Comparison of ENCODE assay signal across 27 mouse cellular contexts in the genomic region with DNA sequence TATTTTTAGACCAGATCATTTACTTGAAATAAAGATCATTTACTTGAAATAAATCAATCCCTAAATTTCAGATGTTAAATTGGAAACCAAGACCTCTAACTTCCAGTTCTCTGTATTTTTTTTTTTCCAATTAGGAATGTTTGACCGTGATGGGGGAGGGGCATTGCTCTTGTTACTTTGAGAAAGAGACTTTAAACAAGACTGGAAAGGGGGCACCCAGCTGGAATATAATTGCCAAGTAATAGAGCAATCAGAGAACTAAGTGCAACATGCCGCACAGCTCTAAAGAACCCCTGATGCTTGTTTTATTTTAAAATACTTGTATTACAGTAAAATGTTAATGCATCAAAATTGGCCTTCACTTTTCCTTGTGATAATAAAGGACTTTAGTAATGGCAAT. TPM values are rescaled to one million over a fixed set of nuclear protein-coding genes. Genes with fewer than 3 reads are reported as not detected.
DNase-seq lines count a peak whose midpoint lies in the region; ATAC-seq and TF ChIP-seq lines count a peak whose summit lies in the region.
"Had no signal": no experiment of that assay in that cellular context is flagged by ENCODE, and none has a peak within 500 bp of the region (broad histone marks: within the 10 kb centered on the region; RNA-seq: fewer than 3 reads in every experiment).

No protein-coding gene starts in this region.

- H3K4me3 ChIP-seq in forebrain, embryonic 10.5 days = no peak overlapping the region
- no peak overlapping the region for H3K4me3 ChIP-seq in forebrain, embryonic 13.5 days
- H3K4me3 ChIP-seq in forebrain, embryonic 12.5 days (replicated peaks) = no peak overlapping the region
- H3K4me3 ChIP-seq in forebrain, embryonic 16.5 days (replicated peaks; ENCODE audit: low read length) = no peak overlapping the region
- peak overlapping the region; percentile 76 for H3K4me3 ChIP-seq in layer of hippocampus, adult 2 months
- H3K4me3 ChIP-seq: embryonic facial prominence, embryonic 13.5 days; embryonic facial prominence, embryonic 15.5 days; erythroblast, embryonic 14.5 days had no signal

- peak; percentile 14 for DNase-seq in forebrain, embryonic 10.5 days (ENCODE audit: extremely low spot score, low spot score)
- no peak for DNase-seq in layer of hippocampus, adult 2 months (ENCODE audit: low spot score in 2 of 2)
- DNase-seq in layer of hippocampus, postnatal 10 days (ENCODE audit: low spot score in 2 of 2) = no peak
- DNase-seq: adrenal gland, adult 8-10 months; adrenal gland, postnatal 14 days; adrenal gland, postnatal 36 days; B cell, adult 2 months; cerebellum, adult 11 months; cerebellum, adult 18-20 months; cerebellum, adult 8-10 months; cerebellum, adult 9-11 months; cerebellum, postnatal 14 days; cerebellum, postnatal 36 days; embryo, embryonic 11 days had no signal

- peaks cover 28% of the 10 kb centered on the region for H3K4me1 ChIP-seq in forebrain, embryonic 10.5 days
- H3K4me1 ChIP-seq in forebrain, embryonic 13.5 days = peaks cover 21% of the 10 kb centered on the region
- H3K4me1 ChIP-seq in forebrain, embryonic 12.5 days = peaks cover 16% of the 10 kb centered on the region
- H3K4me1 ChIP-seq in forebrain, embryonic 16.5 days (replicated peaks; ENCODE audit: control insufficient read depth, insufficient read depth, low read length) = peaks cover 17% of the 10 kb centered on the region

- no peak overlapping the region for H3K4me2 ChIP-seq in forebrain, embryonic 13.5 days
- H3K4me2 ChIP-seq in forebrain, embryonic 12.5 days = no peak overlapping the region
- no peak overlapping the region for H3K4me2 ChIP-seq in forebrain, embryonic 16.5 days (ENCODE audit: low read length)
- H3K4me2 ChIP-seq: embryonic facial prominence, embryonic 13.5 days; embryonic facial prominence, embryonic 15.5 days had no signal

- peaks cover 47% of the 10 kb centered on the region for H3K27me3 ChIP-seq in forebrain, embryonic 10.5 days (ENCODE audit: poor library complexity, severe bottlenecking)
- peaks cover 42% of the 10 kb centered on the region for H3K27me3 ChIP-seq in forebrain, embryonic 13.5 days
- peaks cover 41% of the 10 kb centered on the region for H3K27me3 ChIP-seq in forebrain, embryonic 12.5 days
- H3K27me3 ChIP-seq in forebrain, embryonic 16.5 days (replicated peaks; ENCODE audit: control insufficient read depth, insufficient read depth, low read length) = peaks cover 18% of the 10 kb centered on the region

- no peak for TF ChIP-seq CTCF in layer of hippocampus, adult 2 months (conservative IDR thresholded peaks at IDR 0.05)

- H3K27ac ChIP-seq in forebrain, embryonic 10.5 days = no peak overlapping the region
- no peak overlapping the region for H3K27ac ChIP-seq in forebrain, embryonic 13.5 days
- no peak overlapping the region for H3K27ac ChIP-seq in forebrain, embryonic 12.5 days
- no peak overlapping the region for H3K27ac ChIP-seq in forebrain, embryonic 16.5 days (ENCODE audit: low read length)
- H3K27ac ChIP-seq in layer of hippocampus, adult 2 months = peak overlapping the region; percentile 94; the same call in 1 of the 2 replicates
- H3K27ac ChIP-seq: embryonic facial prominence, embryonic 13.5 days; embryonic facial prominence, embryonic 15.5 days had no signal

- ATAC-seq in forebrain, embryonic 13.5 days = no peak
- peak; percentile 45; the same call in 1 of the 2 replicates for ATAC-seq in forebrain, embryonic 12.5 days (ENCODE audit: low FRiP score)
- no peak for ATAC-seq in forebrain, embryonic 16.5 days
- ATAC-seq: activated CD4-positive, CD25-positive, alpha-beta regulatory T cell, adult 4 months; CD4-positive, CD25-positive, alpha-beta regulatory T cell, adult 4 months; Patski had no signal

- WGBS in forebrain, embryonic 10.5 days = 22% methylated on average over 2 of the region's 2 CpGs
- 4% methylated on average over 2 of the region's 2 CpGs for WGBS in forebrain, embryonic 13.5 days
- WGBS in forebrain, embryonic 12.5 days = 8% methylated on average over 2 of the region's 2 CpGs
- 6% methylated on average over 2 of the region's 2 CpGs for WGBS in forebrain, embryonic 16.5 days

- no peaks in the 10 kb centered on the region for H3K9me3 ChIP-seq in forebrain, embryonic 10.5 days
- no peaks in the 10 kb centered on the region for H3K9me3 ChIP-seq in forebrain, embryonic 13.5 days (replicated peaks)
- H3K9me3 ChIP-seq in forebrain, embryonic 12.5 days = no peaks in the 10 kb centered on the region
- H3K9me3 ChIP-seq in forebrain, embryonic 16.5 days (ENCODE audit: control insufficient read depth, low read length) = no peaks in the 10 kb centered on the region
- H3K9me3 ChIP-seq: embryonic facial prominence, embryonic 13.5 days; embryonic facial prominence, embryonic 15.5 days; G1E had no signal

- no peaks in the 10 kb centered on the region for H3K36me3 ChIP-seq in forebrain, embryonic 10.5 days (replicated peaks)
- no peaks in the 10 kb centered on the region for H3K36me3 ChIP-seq in forebrain, embryonic 13.5 days (ENCODE audit: poor library complexity, severe bottlenecking)
- no peaks in the 10 kb centered on the region for H3K36me3 ChIP-seq in forebrain, embryonic 12.5 days (replicated peaks)
- H3K36me3 ChIP-seq in forebrain, embryonic 16.5 days (ENCODE audit: control insufficient read depth, insufficient read depth) = no peaks in the 10 kb centered on the region
- H3K36me3 ChIP-seq: embryonic facial prominence, embryonic 13.5 days; embryonic facial prominence, embryonic 15.5 days; G1E had no signal

- H3K9ac ChIP-seq in forebrain, embryonic 13.5 days = no peak overlapping the region
- H3K9ac ChIP-seq in forebrain, embryonic 12.5 days = no peak overlapping the region
- H3K9ac ChIP-seq in forebrain, embryonic 16.5 days (replicated peaks; ENCODE audit: low read depth, low read length) = no peak overlapping the region
- H3K9ac ChIP-seq: embryonic facial prominence, embryonic 13.5 days; embryonic facial prominence, embryonic 15.5 days had no signal

RNA-seq across cellular contexts. Expression of a gene that starts 4.3 kb away (rescaled TPM):
- not detected in 2 replicates for polyA plus RNA-seq in forebrain, embryonic 10.5 days (2016; fragmentation: Nextera tagmentation; extraction: Ambion mirVana)
- 0.28 and 0.35 TPM in 2 replicates for polyA plus RNA-seq in forebrain, embryonic 13.5 days (2015; fragmentation: Nextera tagmentation; extraction: Ambion mirVana)
- 0.26 TPM in 2 replicates for polyA plus RNA-seq in forebrain, embryonic 12.5 days (2016; fragmentation: Nextera tagmentation; extraction: Ambion mirVana)
- 1.7 and 2.9 TPM in 2 replicates for polyA plus RNA-seq in forebrain, embryonic 16.5 days (2015; fragmentation: Nextera tagmentation; extraction: Ambion mirVana)
- total RNA-seq in layer of hippocampus, adult 2 months (2021) = 10 to 100 TPM; 34.6 to 39.7 TPM
- 10 to 100 TPM; 15.6 to 17.1 TPM for total RNA-seq in layer of hippocampus, postnatal 10 days (2021)
- total RNA-seq: adrenal gland, adult 18-20 months; adrenal gland, adult 8-10 months; adrenal gland, postnatal 14 days; adrenal gland, postnatal 36 days; CH12.LX; common myeloid progenitor, adult 5-6 weeks had no signal
- polyA plus RNA-seq: activated CD4-positive, CD25-positive, alpha-beta regulatory T cell, adult 4 months; CD4-positive, CD25-positive, alpha-beta regulatory T cell, adult 4 months; erythroblast, embryonic 14.5 days; G1E; Patski had no signal
